Mouse (Mus musculus): ENCODE measurements at regions not wholly inside any gene's neighbourhood (a gene's known extent, or its start where the extent isn't known, plus 50 kb on each side); places are given as distances from the start of the nearest gene placed in this dataset.

DNA sequence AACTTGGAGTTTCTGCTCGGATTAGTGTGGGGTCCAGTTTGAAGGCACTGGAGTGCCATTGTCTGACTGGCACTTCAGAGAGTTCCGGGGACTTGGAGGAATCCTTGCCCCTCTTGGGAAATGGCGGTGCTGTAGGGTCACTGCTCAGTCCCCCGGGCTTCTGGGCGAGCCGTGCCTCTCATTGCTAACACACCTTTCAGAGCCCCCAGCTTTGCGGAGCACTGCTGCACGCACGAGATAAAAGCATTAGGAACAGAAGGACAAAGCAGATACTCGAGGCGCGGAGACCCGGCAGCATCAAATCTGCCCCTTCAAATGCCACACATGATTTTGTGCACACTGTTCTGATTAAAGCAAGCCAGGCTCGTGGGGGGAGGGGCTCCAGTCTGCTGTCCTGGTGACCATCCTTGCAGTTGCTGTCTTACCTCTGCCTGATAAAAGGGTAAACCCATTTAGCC is 280.8 kb upstream of the Eef2kmt start:
- TF ChIP-seq POLR2A (IDR thresholded peaks at IDR 0.05; ENCODE audit: low read depth, low read length) = no peak
- no peak for TF ChIP-seq CTCF (IDR thresholded peaks at IDR 0.05; ENCODE audit: extremely low read depth, insufficient read depth, insufficient read length, insufficient replicate concordance)

Measured in spleen, adult 2 months (tissue).